Mouse (Mus musculus) stomach, postnatal 0 days (tissue): ENCODE measurements at regions not wholly inside any gene's neighbourhood (a gene's known extent, or its start where the extent isn't known, plus 50 kb on each side); places are given as distances from the start of the nearest gene placed in this dataset.

ENCODE experiments used
- ATAC-seq: fragments of 200-750 bp; cut with Nextera tagmentation; 2 replicates; pipeline ENCODE4 v1.8.0; 2017; ENCODE audit not compliant: low FRiP score, low TSS enrichment
- DNase-seq: peaks from one replicate; pipeline ENCODE4 v3.0.0-alpha.2; 2016; ENCODE audit warnings: low spot score
- H3K27ac ChIP-seq: fragments of 300-500 bp; sonication (generic); replicated peaks from 2 replicates; pipeline ENCODE4 v1.5.1; 2014; ENCODE audit warnings: mild to moderate bottlenecking, control low read depth
- H3K27me3 ChIP-seq: fragments of 300-500 bp; sonication (generic); 2 replicates; pipeline ENCODE4 v1.6.1; 2014; ENCODE audit warnings: low read length; ENCODE audit not compliant: control insufficient read depth, insufficient read depth
- H3K36me3 ChIP-seq: fragments of 300-500 bp; sonication (generic); 2 replicates; pipeline ENCODE4 v1.6.1; 2014; ENCODE audit warnings: low read length, mixed read lengths; ENCODE audit not compliant: control insufficient read depth, insufficient read depth
- H3K4me1 ChIP-seq: fragments of 300-500 bp; sonication (generic); replicated peaks from 2 replicates; pipeline ENCODE4 v1.6.1; 2014; ENCODE audit warnings: antibody characterized with exemption; ENCODE audit not compliant: control insufficient read depth, insufficient read depth
- H3K4me2 ChIP-seq: fragments of 300-500 bp; sonication (generic); replicated peaks from 2 replicates; pipeline ENCODE4 v1.6.1; 2014; ENCODE audit warnings: low read depth, mild to moderate bottlenecking, control low read depth, moderate library complexity
- H3K4me3 ChIP-seq: fragments of 300-500 bp; sonication (generic); 2 replicates; pipeline ENCODE4 v1.5.1; 2014; ENCODE audit warnings: low read depth, low read length, control low read depth
- H3K9ac ChIP-seq: fragments of 300-500 bp; sonication (generic); 2 replicates; pipeline ENCODE4 v1.6.1; 2014; ENCODE audit warnings: mild to moderate bottlenecking, low read length, control low read depth, mixed read lengths
- H3K9me3 ChIP-seq: fragments of 300-500 bp; sonication (generic); 2 replicates; pipeline ENCODE4 v1.6.1; 2016; ENCODE audit warnings: low read length; ENCODE audit not compliant: control insufficient read depth
- CTCF ChIP-seq: IDR thresholded peaks from 2 replicates; pipeline ENCODE4 v1.5.1; 2016; ENCODE audit warnings: antibody characterized with exemption, low read depth, mild to moderate bottlenecking, moderate library complexity
- EP300 ChIP-seq: optimal IDR thresholded peaks from 2 replicates; pipeline ENCODE3; 2016; ENCODE audit warnings: antibody characterized with exemption
- WGBS: fragments of 180-500 bp; shearing (Covaris S2); extraction: QIAGEN DNeasy Blood & Tissue Kit; methylation state at CpG from one replicate; pipeline ENCODE4 v1.1.7; 2014; 5-methylcytosine and 5-hydroxymethylcytosine counted together

- 48% methylated on average over 6 of the region's 6 CpGs for WGBS
- TF ChIP-seq EP300, result no peak
- TF ChIP-seq CTCF, result no peak
Measured at GRCm38 (mm10) chr10:97338033-97338692, 141.2 kb upstream of the Dcn start.

DNA sequence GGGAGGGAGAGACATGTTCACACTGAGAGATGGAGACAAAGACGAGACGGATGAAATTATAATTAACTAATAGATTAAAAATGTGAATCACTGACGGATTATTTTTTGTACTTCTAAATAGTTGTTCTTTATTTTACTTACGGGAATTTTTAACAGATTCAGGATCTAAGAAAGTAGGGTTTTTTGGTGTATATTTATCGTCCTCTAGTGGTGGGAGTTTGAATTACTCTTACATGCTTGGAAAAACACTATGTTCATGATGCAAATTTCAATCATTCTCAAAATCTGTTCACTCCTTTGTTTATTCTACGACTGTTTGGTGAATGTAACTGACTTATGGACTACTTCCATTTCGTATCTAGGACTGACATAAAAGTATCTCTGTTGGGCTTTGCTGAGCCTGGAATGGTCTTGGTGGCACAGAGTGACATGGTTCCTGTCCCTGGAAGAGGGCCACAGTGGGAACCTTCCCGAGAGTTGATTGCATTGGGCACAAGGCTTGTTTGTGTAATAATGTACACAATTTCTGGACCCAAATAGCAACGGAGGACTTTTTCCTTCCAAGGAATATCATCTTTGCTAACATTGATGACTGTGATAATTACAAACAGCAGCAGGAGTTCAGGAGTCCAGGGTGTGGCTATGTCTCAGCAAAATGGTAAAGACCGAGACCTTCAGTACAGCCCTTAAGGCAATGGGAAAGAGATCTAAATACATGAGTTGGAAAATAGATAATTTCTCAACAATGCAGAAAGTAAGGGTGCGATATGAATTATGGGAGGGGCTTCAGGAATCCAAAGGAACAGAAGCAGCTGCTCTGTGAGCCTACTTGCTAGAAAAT lies 139.3 kb upstream of the Dcn start:
- ATAC-seq (no peak), DNase-seq (no peak)
- Histone ChIP-seq H3K4me1 (no peaks in the 10 kb centered on the region), H3K27ac (no peak overlapping the region), H3K27me3 (no peaks in the 10 kb centered on the region), H3K4me3 (no peak overlapping the region), H3K9me3 (no peaks in the 10 kb centered on the region), H3K9ac (no peak overlapping the region), H3K36me3 (no peaks in the 10 kb centered on the region), H3K4me2 (no peak overlapping the region)
- TF ChIP-seq CTCF (peak; percentile 96), EP300 (no peak)
- WGBS, result 34% methylated on average over 11 of the region's 11 CpGs

More at GRCm38 (mm10) chr10:97338033-97338692, 141.2 kb upstream of the Dcn start:
- H3K4me2 ChIP-seq, result no peak overlapping the region
- no peak overlapping the region for H3K27ac ChIP-seq
- H3K4me3 ChIP-seq, result no peak overlapping the region
- H3K9ac ChIP-seq, result no peak overlapping the region
- no peaks in the 10 kb centered on the region for H3K36me3 ChIP-seq
- no peaks in the 10 kb centered on the region for H3K27me3 ChIP-seq
- H3K4me1 ChIP-seq, result no peaks in the 10 kb centered on the region
- no peaks in the 10 kb centered on the region for H3K9me3 ChIP-seq
- DNase-seq (no peak), ATAC-seq (no peak)

DNA sequence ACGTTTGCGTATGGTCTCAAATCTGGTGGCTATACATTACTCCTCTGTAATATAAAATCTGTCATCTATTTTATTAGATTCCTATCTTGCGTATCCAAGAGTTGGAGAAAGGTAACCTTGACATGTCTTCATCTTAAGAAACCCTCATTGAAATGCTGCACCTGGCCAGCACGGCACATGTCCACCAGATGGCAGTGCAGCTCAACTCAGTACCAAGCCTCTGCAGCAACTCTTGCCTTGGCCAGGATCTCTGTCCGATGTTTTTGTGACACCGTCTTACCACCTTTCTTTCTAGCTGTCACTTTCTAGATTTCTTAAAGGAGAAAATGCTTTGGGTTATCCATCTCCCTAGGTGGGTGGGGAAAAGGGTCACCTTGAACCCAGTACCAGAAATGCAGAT lies 134.1 kb upstream of the Dcn start:
- Histone ChIP-seq H3K27me3 (no peaks in the 10 kb centered on the region), H3K4me1 (no peaks in the 10 kb centered on the region), H3K4me2 (no peak overlapping the region), H3K36me3 (no peaks in the 10 kb centered on the region), H3K4me3 (no peak overlapping the region), H3K27ac (no peak overlapping the region), H3K9me3 (no peaks in the 10 kb centered on the region), H3K9ac (no peak overlapping the region)
- no peak for ATAC-seq
- WGBS, result 29% methylated on average over 6 of the region's 6 CpGs
- peak; percentile 98 for TF ChIP-seq CTCF
- TF ChIP-seq EP300, result no peak
- DNase-seq, result peak; percentile 79

GRCm38 (mm10) chr10:97346949-97347348 lies 132.5 kb upstream of the Dcn start:
- H3K4me2 ChIP-seq, result no peak overlapping the region

GRCm38 (mm10) chr10:97368625-97369024 lies 110.8 kb upstream of the Dcn start:
- H3K4me2 ChIP-seq, result no peak overlapping the region
- TF ChIP-seq CTCF (peak; percentile 59), EP300 (no peak)
- no peaks in the 10 kb centered on the region for H3K36me3 ChIP-seq
- ATAC-seq, result no peak
- H3K4me3 ChIP-seq, result no peak overlapping the region
- DNase-seq, result no peak
- H3K27ac ChIP-seq, result no peak overlapping the region
- H3K9ac ChIP-seq, result no peak overlapping the region
- no peaks in the 10 kb centered on the region for H3K9me3 ChIP-seq
- H3K4me1 ChIP-seq, result no peaks in the 10 kb centered on the region
- 45% methylated on average over 3 of the region's 3 CpGs for WGBS
- H3K27me3 ChIP-seq, result no peaks in the 10 kb centered on the region

More at GRCm38 (mm10) chr10:97346949-97347348, 132.5 kb upstream of the Dcn start:
- Histone ChIP-seq H3K36me3 (no peaks in the 10 kb centered on the region), H3K9ac (no peak overlapping the region), H3K27ac (no peak overlapping the region), H3K4me3 (no peak overlapping the region), H3K27me3 (no peaks in the 10 kb centered on the region), H3K9me3 (no peaks in the 10 kb centered on the region), H3K4me1 (no peaks in the 10 kb centered on the region)
- DNase-seq (no peak), ATAC-seq (no peak)
- 66% methylated on average over 2 of the region's 2 CpGs for WGBS
- TF ChIP-seq CTCF (no peak), EP300 (no peak)

GRCm38 (mm10) chr10:97375824-97376223 lies 103.6 kb upstream of the Dcn start:
- Histone ChIP-seq H3K27ac (no peak overlapping the region), H3K4me3 (no peak overlapping the region), H3K9me3 (no peaks in the 10 kb centered on the region), H3K4me2 (no peak overlapping the region), H3K9ac (no peak overlapping the region), H3K27me3 (no peaks in the 10 kb centered on the region), H3K4me1 (no peaks in the 10 kb centered on the region), H3K36me3 (no peaks in the 10 kb centered on the region)
- ATAC-seq (peak; percentile 53; the same call in 1 of the 2 replicates), DNase-seq (peak; percentile 64)
- TF ChIP-seq EP300, result peak; percentile 87
- TF ChIP-seq CTCF, result peak; percentile 92
- WGBS, result 6% methylated on average over 2 of the region's 2 CpGs
